Mouse (Mus musculus) embryonic facial prominence, embryonic 14.5 days (tissue): ENCODE measurements around the gene Krtap4-16. TPM values are rescaled to one million over a fixed set of nuclear protein-coding genes. Genes with fewer than 3 reads are reported as not detected.
A peak's percentile ranks its signal among the peaks of the same experiment; 100 is the strongest.
"Not testable (repeated sequence)": the region's sequence is repeated elsewhere in the genome, so short reads cannot be mapped to it uniquely, and the experiment has no call there.

Source experiments
- ATAC-seq: fragments of 200-750 bp; cut with Nextera tagmentation; 2 replicates; pipeline ENCODE4 v1.8.0; 2017; ENCODE audit warnings: low read depth, moderate number of reproducible peaks, moderate TSS enrichment
- DNase-seq: peaks from one replicate; pipeline ENCODE4 v3.0.0-alpha.2; 2015; ENCODE audit warnings: low spot score
- H3K27ac ChIP-seq: fragments of 300-500 bp; sonication (generic); replicated peaks from 2 replicates; pipeline ENCODE4 v1.5.1; 2014; ENCODE audit warnings: low read depth, mild to moderate bottlenecking, low read length, moderate library complexity
- H3K27me3 ChIP-seq: fragments of 300-500 bp; sonication (generic); replicated peaks from 2 replicates; pipeline ENCODE4 v1.6.1; 2014; ENCODE audit warnings: low read length; ENCODE audit not compliant: control insufficient read depth, insufficient read depth
- H3K36me3 ChIP-seq: fragments of 300-500 bp; sonication (generic); 2 replicates; pipeline ENCODE4 v1.6.1; 2014; ENCODE audit warnings: low read length, mixed read lengths; ENCODE audit not compliant: control insufficient read depth, insufficient read depth
- H3K4me1 ChIP-seq: fragments of 300-500 bp; sonication (generic); 2 replicates; pipeline ENCODE4 v1.6.1; 2014; ENCODE audit warnings: antibody characterized with exemption, low read length; ENCODE audit not compliant: control insufficient read depth, insufficient read depth
- H3K4me2 ChIP-seq: fragments of 300-500 bp; sonication (generic); 2 replicates; pipeline ENCODE4 v1.6.1; 2014; ENCODE audit warnings: low read depth, mild to moderate bottlenecking, low read length, moderate library complexity, mixed read lengths
- H3K4me3 ChIP-seq: fragments of 300-500 bp; sonication (generic); 2 replicates; pipeline ENCODE4 v1.5.1; 2014; ENCODE audit warnings: low read depth, mild to moderate bottlenecking, low read length
- H3K9ac ChIP-seq: fragments of 300-500 bp; sonication (generic); 2 replicates; pipeline ENCODE4 v1.6.1; 2014; ENCODE audit warnings: low read depth, mild to moderate bottlenecking, low read length, moderate library complexity, mixed read lengths
- H3K9me3 ChIP-seq: fragments of 300-500 bp; sonication (generic); 2 replicates; pipeline ENCODE4 v1.6.1; 2016; ENCODE audit warnings: low read length; ENCODE audit not compliant: control insufficient read depth
- WGBS: fragments of 180-500 bp; shearing (Covaris S2); extraction: QIAGEN DNeasy Blood & Tissue Kit; methylation state at CpG from one replicate; pipeline ENCODE4 v1.1.7; 2014; 5-methylcytosine and 5-hydroxymethylcytosine counted together
- polyA plus RNA-seq: library from polyadenylated mRNA; unstranded; fragments of >200 nt; fragmentation: Nextera tagmentation; extraction: Ambion mirVana; gene quantifications from 2 replicates; pipeline ENCODE4 v1.2.1, GENCODE M21; 2014

The Krtap4-16 gene
- not detected in 2 replicates for polyA plus RNA-seq

DNA sequence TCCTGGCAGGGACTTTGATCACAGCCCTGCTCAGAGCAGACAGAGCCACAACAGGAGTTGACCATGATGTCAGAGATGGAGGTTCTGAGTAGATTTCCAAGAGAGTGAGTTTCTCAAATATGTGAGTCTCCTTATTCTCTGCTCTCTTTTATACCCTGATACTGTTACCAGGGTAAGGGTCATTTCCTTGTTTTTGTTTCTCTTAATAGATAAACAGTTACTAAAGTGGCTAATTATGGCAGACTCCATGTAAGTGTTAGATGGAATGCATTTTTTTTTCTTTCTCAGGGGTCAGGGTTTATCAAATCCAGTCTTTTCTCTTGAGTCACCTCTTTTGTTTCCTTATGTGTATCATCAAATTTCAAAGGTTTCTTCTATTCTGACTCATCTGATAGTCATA is at the start of gene Krtap4-16:
Krtap4-16 (minus strand) TSS at position 101 of the 400 bp plus-strand sequence.
- Histone ChIP-seq H3K27ac (no peak within 1 kb of the TSS), H3K4me1 (no peaks in the 10 kb centered on the region), H3K9ac (no peak within 1 kb of the TSS), H3K4me2 (no peak within 1 kb of the TSS), H3K27me3 (no peaks in the 10 kb centered on the region), H3K36me3 (no peaks in the 10 kb centered on the region), H3K9me3 (no peaks in the 10 kb centered on the region), H3K4me3 (no peak within 1 kb of the TSS)
- DNase-seq: no peak
- no peak for ATAC-seq

DNA sequence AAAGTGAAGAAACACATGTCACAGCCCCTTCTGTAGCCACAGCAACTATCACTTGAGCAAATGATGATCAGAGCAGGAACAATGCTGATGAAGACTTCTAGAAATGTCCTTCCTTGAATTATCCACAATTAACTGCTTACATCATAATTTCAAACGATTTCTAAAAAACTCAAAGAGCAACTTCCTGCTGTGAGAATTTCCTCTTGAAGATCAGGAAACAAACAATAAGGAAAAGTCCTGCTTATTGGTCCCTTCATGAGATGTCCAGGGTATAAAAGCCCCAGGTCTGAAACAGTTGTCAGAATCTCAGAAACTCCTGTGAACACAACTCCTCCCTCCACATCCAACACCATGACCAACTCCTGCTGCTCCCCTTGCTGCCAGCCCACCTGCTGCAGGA is 27.5 kb upstream of the Krtap4-16 start, which contains the start of gene Gm11567:
Gm11567 (plus strand) TSS at position 301 of the 400 bp plus-strand sequence.
- not testable (repeated sequence) for ATAC-seq, DNase-seq, H3K4me2 ChIP-seq, H3K27ac ChIP-seq, H3K4me1 ChIP-seq, H3K4me3 ChIP-seq, H3K36me3 ChIP-seq, H3K27me3 ChIP-seq, H3K9ac ChIP-seq, H3K9me3 ChIP-seq
- 54% methylated on average over 1 of the region's 1 CpGs for WGBS

DNA sequence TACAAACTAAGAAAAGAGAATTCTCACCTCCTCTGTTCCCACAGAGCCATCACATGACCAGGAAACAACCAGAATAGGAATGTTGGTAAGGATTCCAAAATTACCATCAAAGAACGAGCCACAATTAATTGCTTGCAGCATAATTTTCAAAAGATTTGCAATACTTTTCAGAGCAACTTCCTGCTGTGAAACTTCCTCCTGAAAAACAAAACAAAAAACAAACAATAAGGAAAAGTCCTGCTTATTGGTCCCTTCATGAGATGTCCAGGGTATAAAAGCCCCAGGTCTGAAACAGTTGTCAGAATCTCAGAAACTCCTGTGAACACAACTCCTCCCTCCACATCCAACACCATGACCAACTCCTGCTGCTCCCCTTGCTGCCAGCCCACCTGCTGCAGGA is 21.7 kb upstream of the Krtap4-16 start, which contains the start of gene Krtap9-1:
Krtap9-1 (plus strand) TSS at position 301 of the 400 bp plus-strand sequence.
- not testable (repeated sequence) for H3K27ac ChIP-seq, ATAC-seq, H3K4me3 ChIP-seq, H3K36me3 ChIP-seq, H3K4me2 ChIP-seq, H3K9ac ChIP-seq, DNase-seq, H3K9me3 ChIP-seq, H3K27me3 ChIP-seq, H3K4me1 ChIP-seq
- 50% methylated on average over 1 of the region's 1 CpGs for WGBS

DNA sequence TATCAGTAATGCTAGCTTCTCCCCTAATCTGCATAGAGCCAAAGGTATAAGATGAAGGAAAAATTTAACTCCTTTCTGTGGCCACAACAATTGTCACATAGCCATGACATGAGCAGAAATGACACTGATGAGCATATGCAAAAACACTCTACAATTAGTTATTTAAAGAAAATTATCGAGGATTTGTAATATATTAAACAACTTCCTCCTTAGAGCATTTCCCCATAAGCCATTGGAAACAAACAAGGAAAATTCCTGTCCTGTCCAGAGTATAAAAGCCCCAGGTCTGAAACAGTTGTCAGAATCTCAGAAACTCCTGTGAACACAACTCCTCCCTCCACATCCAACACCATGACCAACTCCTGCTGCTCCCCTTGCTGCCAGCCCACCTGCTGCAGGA is 12.8 kb upstream of the Krtap4-16 start, which contains the start of gene Gm11559:
Gm11559 (plus strand) TSS at position 301 of the 400 bp plus-strand sequence.
- not testable (repeated sequence) for H3K4me2 ChIP-seq, H3K27me3 ChIP-seq, ATAC-seq, DNase-seq, H3K9me3 ChIP-seq, H3K4me1 ChIP-seq, H3K27ac ChIP-seq, H3K9ac ChIP-seq, H3K36me3 ChIP-seq, H3K4me3 ChIP-seq
- 68% methylated on average over 1 of the region's 1 CpGs for WGBS

DNA sequence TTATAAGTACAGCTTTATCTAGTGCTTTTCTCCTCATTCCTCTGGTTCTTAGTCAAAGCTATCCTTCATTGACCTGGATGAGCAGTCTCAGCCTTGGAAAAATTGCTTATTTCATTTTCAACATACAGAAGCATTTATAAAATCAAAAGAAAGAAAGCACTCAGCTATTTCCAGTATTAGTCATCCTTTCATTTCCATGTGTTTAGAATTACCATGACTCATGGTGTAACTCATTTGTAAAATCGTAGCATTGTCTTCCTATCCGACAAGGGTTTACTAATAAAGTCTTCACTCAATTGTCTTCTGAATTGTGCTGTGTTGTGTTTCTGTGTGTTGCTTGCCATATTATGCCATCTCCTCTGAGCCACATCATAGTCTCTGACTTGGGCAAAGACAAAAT is 7.4 kb upstream of the Krtap4-16 start:
- Histone ChIP-seq H3K4me3 (no peak overlapping the region), H3K27me3 (no peaks in the 10 kb centered on the region), H3K36me3 (no peaks in the 10 kb centered on the region), H3K4me2 (no peak overlapping the region), H3K4me1 (no peaks in the 10 kb centered on the region), H3K9me3 (no peaks in the 10 kb centered on the region), H3K27ac (no peak overlapping the region), H3K9ac (no peak overlapping the region)
- ATAC-seq (no peak), DNase-seq (no peak)
- 71% methylated on average over 2 of the region's 2 CpGs for WGBS

DNA sequence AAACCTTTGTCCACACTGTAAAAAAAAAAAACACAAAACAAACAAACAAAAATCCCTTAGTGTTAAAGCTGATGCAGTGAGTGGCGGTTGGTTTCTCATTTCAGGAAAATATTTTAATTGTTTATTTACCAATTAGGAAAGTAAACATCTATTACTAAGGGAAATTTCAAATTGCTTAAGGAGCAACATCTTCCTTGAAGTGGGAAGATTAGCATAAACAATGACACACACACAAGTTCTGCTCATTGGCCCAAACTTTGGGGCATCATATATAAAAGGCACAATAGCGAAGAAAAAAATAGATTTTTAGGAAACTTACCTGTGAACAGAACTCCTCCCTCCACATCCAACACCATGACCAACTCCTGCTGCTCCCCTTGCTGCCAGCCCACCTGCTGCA is 6.2 kb upstream of the Krtap4-16 start, which contains the start of gene Gm11568:
Gm11568 (plus strand) TSS at position 301 of the 400 bp plus-strand sequence.
- no peaks in the 10 kb centered on the region for H3K9me3 ChIP-seq
- WGBS: 82% methylated on average over 2 of the region's 2 CpGs
- no peak within 1 kb of the TSS for H3K9ac ChIP-seq
- DNase-seq: no peak
- H3K36me3 ChIP-seq: no peaks in the 10 kb centered on the region
- no peaks in the 10 kb centered on the region for H3K4me1 ChIP-seq
- no peak within 1 kb of the TSS for H3K27ac ChIP-seq
- H3K4me2 ChIP-seq: no peak within 1 kb of the TSS
- no peak within 1 kb of the TSS for H3K4me3 ChIP-seq
- H3K27me3 ChIP-seq: no peaks in the 10 kb centered on the region
- ATAC-seq: no peak

DNA sequence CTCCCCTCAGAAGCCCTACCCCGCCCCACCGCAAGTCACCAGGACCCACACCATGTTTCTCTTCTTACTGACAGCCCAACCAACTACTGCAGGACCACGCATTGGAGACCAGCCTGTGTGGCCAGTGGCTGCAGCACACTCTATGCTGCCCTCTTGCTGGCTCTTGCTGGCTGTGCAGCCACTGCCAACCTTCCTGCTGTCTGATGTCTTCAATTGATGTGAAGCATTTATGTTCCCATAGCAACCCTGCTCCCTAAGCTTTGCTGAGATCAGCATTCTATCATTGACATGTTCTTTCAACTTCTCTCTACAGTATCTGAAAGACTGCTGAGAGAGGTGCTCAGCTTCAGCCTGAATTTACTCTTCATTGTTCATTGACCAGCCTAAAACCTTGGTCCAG is 2.7 kb upstream of the Krtap4-16 start:
- ATAC-seq: no peak
- Histone ChIP-seq H3K4me3 (no peak overlapping the region), H3K9me3 (no peaks in the 10 kb centered on the region), H3K4me2 (no peak overlapping the region), H3K27ac (no peak overlapping the region), H3K27me3 (no peaks in the 10 kb centered on the region), H3K4me1 (no peaks in the 10 kb centered on the region), H3K36me3 (no peaks in the 10 kb centered on the region), H3K9ac (no peak overlapping the region)
- WGBS: 53% methylated on average over 3 of the region's 3 CpGs
- peak; percentile 13 for DNase-seq

DNA sequence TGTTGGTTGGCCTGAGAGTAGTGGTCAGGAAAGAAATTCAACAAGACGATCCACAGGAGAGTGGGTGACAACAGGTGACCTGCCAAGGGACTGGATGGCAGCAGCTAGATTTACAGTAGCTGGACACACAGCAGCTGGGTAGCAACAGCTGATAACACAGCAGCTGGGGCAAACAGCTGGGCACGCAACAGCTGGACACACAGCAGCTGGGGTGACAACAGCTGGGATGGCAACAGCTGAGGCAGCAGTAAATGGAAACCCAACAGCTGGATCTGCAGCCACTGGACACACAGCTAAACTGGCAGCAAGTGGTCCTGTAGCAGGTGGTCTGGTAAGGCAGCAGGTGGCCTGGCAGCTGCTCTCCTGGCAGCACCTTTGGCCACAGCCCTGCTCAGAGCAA is 4.7 kb downstream of the Krtap4-16 start:
- ATAC-seq (no peak), DNase-seq (no peak)
- Histone ChIP-seq H3K36me3 (no peaks in the 10 kb centered on the region), H3K27me3 (no peaks in the 10 kb centered on the region), H3K4me2 (no peak overlapping the region), H3K4me3 (no peak overlapping the region), H3K27ac (no peak overlapping the region), H3K9me3 (no peaks in the 10 kb centered on the region), H3K4me1 (no peaks in the 10 kb centered on the region), H3K9ac (no peak overlapping the region)
- 87% methylated on average over 2 of the region's 2 CpGs for WGBS

DNA sequence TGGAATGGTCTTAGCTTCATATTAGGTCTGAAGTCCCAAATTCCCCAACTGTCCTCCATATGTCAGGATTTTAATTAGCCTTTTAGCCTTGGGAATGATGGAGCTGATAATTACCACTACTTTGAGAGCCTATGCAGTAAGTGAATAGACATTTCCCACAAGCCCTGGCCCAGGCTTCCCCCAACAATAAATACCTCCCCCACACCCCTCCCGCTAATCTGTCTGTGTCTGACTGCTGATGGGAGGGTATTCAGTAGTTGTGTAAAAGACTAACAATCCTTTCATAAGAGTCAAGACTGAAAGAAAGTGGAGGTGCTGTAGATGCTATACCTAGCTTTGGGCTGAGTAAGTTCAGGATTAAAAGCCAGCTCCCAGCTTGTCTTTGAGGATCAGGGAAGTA is 9.2 kb downstream of the Krtap4-16 start:
- WGBS: 66% methylated on average over 1 of the region's 1 CpGs
- H3K9me3 ChIP-seq: no peaks in the 10 kb centered on the region
- no peak overlapping the region for H3K9ac ChIP-seq
- DNase-seq (no peak), ATAC-seq (no peak)
- no peaks in the 10 kb centered on the region for H3K27me3 ChIP-seq
- no peak overlapping the region for H3K4me3 ChIP-seq
- H3K4me2 ChIP-seq: no peak overlapping the region
- no peaks in the 10 kb centered on the region for H3K36me3 ChIP-seq
- H3K4me1 ChIP-seq: no peaks in the 10 kb centered on the region
- no peak overlapping the region for H3K27ac ChIP-seq
